9 mouse cellular contexts compared by ENCODE assay signal in genomic region chr15:100686989-100687388, GRCm38 (mm10). TPM values are rescaled to one million over a fixed set of nuclear protein-coding genes. Genes with fewer than 3 reads are reported as not detected.
A peak's percentile ranks its signal among the peaks of the same experiment; 100 is the strongest.
DNase-seq lines count a peak whose midpoint lies in the region; ATAC-seq and TF ChIP-seq lines count a peak whose summit lies in the region.
"Had no signal": no experiment of that assay in that cellular context is flagged by ENCODE, and none has a peak within 500 bp of the region (broad histone marks: within the 10 kb centered on the region; RNA-seq: fewer than 3 reads in every experiment).

No protein-coding gene starts in this region.

- peaks cover 10% of the 10 kb centered on the region for H3K9me3 ChIP-seq in forebrain, embryonic 15.5 days
- peaks cover 10% of the 10 kb centered on the region for H3K9me3 ChIP-seq in hindbrain, embryonic 14.5 days (ENCODE audit: control insufficient read depth, low read length)
- H3K9me3 ChIP-seq: limb, embryonic 15.5 days had no signal

- peak overlapping the region; percentile 10; the same call in 1 of the 2 replicates for H3K27ac ChIP-seq in thymus, adult 2 months (ENCODE audit: control insufficient read depth, insufficient read depth, low read length)
- H3K27ac ChIP-seq in forebrain, embryonic 15.5 days (replicated peaks): no peak overlapping the region
- no peak overlapping the region for H3K27ac ChIP-seq in hindbrain, embryonic 14.5 days
- H3K27ac ChIP-seq: limb, embryonic 15.5 days had no signal

- H3K4me3 ChIP-seq in thymus, adult 2 months (ENCODE audit: control insufficient read depth, insufficient read depth, low read length): no peak overlapping the region
- H3K4me3 ChIP-seq in forebrain, embryonic 15.5 days: no peak overlapping the region
- H3K4me3 ChIP-seq in hindbrain, embryonic 14.5 days (replicated peaks; ENCODE audit: low read length): no peak overlapping the region
- H3K4me3 ChIP-seq: limb, embryonic 15.5 days had no signal

- WGBS in thymus, adult 2 months: 4% methylated on average over 12 of the region's 12 CpGs
- WGBS in forebrain, embryonic 15.5 days: 58% methylated on average over 12 of the region's 12 CpGs
- WGBS in hindbrain, embryonic 14.5 days: 59% methylated on average over 12 of the region's 12 CpGs

- H3K4me2 ChIP-seq in forebrain, embryonic 15.5 days (replicated peaks): no peak overlapping the region
- H3K4me2 ChIP-seq in hindbrain, embryonic 14.5 days (replicated peaks): no peak overlapping the region
- H3K4me2 ChIP-seq: limb, embryonic 15.5 days had no signal

- no peaks in the 10 kb centered on the region for H3K27me3 ChIP-seq in thymus, adult 2 months (ENCODE audit: control insufficient read depth, insufficient read depth, low read length)
- H3K27me3 ChIP-seq in forebrain, embryonic 15.5 days: no peaks in the 10 kb centered on the region
- H3K27me3 ChIP-seq in hindbrain, embryonic 14.5 days (ENCODE audit: control insufficient read depth, insufficient read depth, low read length): no peaks in the 10 kb centered on the region

- DNase-seq in thymus, adult 2 months: no peak
- DNase-seq in thymus, postnatal 10 days (ENCODE audit: low spot score in 2 of 2): no peak
- peak; percentile 71 for DNase-seq in brain, adult 2 months (ENCODE audit: low read depth, low spot score)
- DNase-seq in urinary bladder, postnatal 36 days (ENCODE audit: low spot score in 2 of 2): peak; percentile 37 to 50
- no peak for DNase-seq in hindbrain, embryonic 14.5 days (ENCODE audit: low spot score)
- DNase-seq in yolk sac, embryonic 10.5 days (ENCODE audit: low spot score): no peak

- ATAC-seq in megakaryocyte, adult 5-6 weeks (ENCODE audit: poor library complexity, severe bottlenecking): peak; percentile 83
- no peak for ATAC-seq in forebrain, embryonic 15.5 days (replicated peaks)
- ATAC-seq in hindbrain, embryonic 14.5 days (ENCODE audit: low FRiP score): no peak

- no peak for TF ChIP-seq POLR2A in thymus, adult 2 months (IDR thresholded peaks at IDR 0.05; ENCODE audit: control insufficient read depth, extremely low read depth, insufficient read depth, low read length, poor library complexity)

- H3K9ac ChIP-seq in forebrain, embryonic 15.5 days (replicated peaks): no peak overlapping the region
- no peak overlapping the region for H3K9ac ChIP-seq in hindbrain, embryonic 14.5 days
- H3K9ac ChIP-seq: limb, embryonic 15.5 days had no signal

- no peaks in the 10 kb centered on the region for H3K36me3 ChIP-seq in thymus, adult 2 months (ENCODE audit: control insufficient read depth, insufficient read depth, low read length)
- no peaks in the 10 kb centered on the region for H3K36me3 ChIP-seq in forebrain, embryonic 15.5 days
- no peaks in the 10 kb centered on the region for H3K36me3 ChIP-seq in hindbrain, embryonic 14.5 days (replicated peaks; ENCODE audit: control insufficient read depth, insufficient read depth)
- H3K36me3 ChIP-seq: limb, embryonic 15.5 days had no signal

- no peak for TF ChIP-seq CTCF in thymus, adult 2 months (IDR thresholded peaks at IDR 0.05; ENCODE audit: borderline replicate concordance, control insufficient read depth, extremely low read depth, insufficient read depth, low read length, poor library complexity)

- peaks cover 12% of the 10 kb centered on the region for H3K4me1 ChIP-seq in thymus, adult 2 months (replicated peaks; ENCODE audit: control insufficient read depth, insufficient read depth, low read length)
- no peaks in the 10 kb centered on the region for H3K4me1 ChIP-seq in forebrain, embryonic 15.5 days
- no peaks in the 10 kb centered on the region for H3K4me1 ChIP-seq in hindbrain, embryonic 14.5 days (replicated peaks; ENCODE audit: control insufficient read depth, insufficient read depth, low read length)

RNA-seq across cellular contexts. Expression of gene Cela1, which starts 0.7 kb away (rescaled TPM):
- 10.4 and 11.7 TPM in 2 replicates for polyA plus RNA-seq in thymus, adult 2 months (2012; rRNA removed)
- total RNA-seq in megakaryocyte, adult 5-6 weeks (2015): 3.5 and 6.2 TPM in 2 replicates
- 1.8 and 4.2 TPM in 2 replicates for total RNA-seq in megakaryocyte, adult 5-6 weeks (2017)
- 0.43 and 0.97 TPM in 2 replicates for polyA plus RNA-seq in forebrain, embryonic 15.5 days (2015; fragmentation: Nextera tagmentation; extraction: Ambion mirVana)
- 1.0 and 1.4 TPM in 2 replicates for polyA plus RNA-seq in hindbrain, embryonic 14.5 days (2014; fragmentation: Nextera tagmentation; extraction: Ambion mirVana)

RNA-seq across cellular contexts. Expression of gene Bin2, which starts 17.6 kb away (rescaled TPM):
- 114 and 131 TPM in 2 replicates for polyA plus RNA-seq in thymus, adult 2 months (2012; rRNA removed)
- total RNA-seq in megakaryocyte, adult 5-6 weeks (2015): 309 and 324 TPM in 2 replicates
- 275 and 304 TPM in 2 replicates for total RNA-seq in megakaryocyte, adult 5-6 weeks (2017)
- 1.2 and 2.0 TPM in 2 replicates for polyA plus RNA-seq in forebrain, embryonic 15.5 days (2015; fragmentation: Nextera tagmentation; extraction: Ambion mirVana)
- 1.1 and 2.2 TPM in 2 replicates for polyA plus RNA-seq in hindbrain, embryonic 14.5 days (2014; fragmentation: Nextera tagmentation; extraction: Ambion mirVana)

RNA-seq across cellular contexts. Expression of gene Galnt6, which starts 42.2 kb away (rescaled TPM):
- polyA plus RNA-seq in thymus, adult 2 months (2012; rRNA removed): 34.7 and 39.4 TPM in 2 replicates
- total RNA-seq in megakaryocyte, adult 5-6 weeks (2015): 3.6 and 4.2 TPM in 2 replicates
- 9.6 and 11.4 TPM in 2 replicates for total RNA-seq in megakaryocyte, adult 5-6 weeks (2017)
- polyA plus RNA-seq in forebrain, embryonic 15.5 days (2015; fragmentation: Nextera tagmentation; extraction: Ambion mirVana): 0.13 and 0.27 TPM in 2 replicates
- 0.16 TPM in 2 replicates for polyA plus RNA-seq in hindbrain, embryonic 14.5 days (2014; fragmentation: Nextera tagmentation; extraction: Ambion mirVana)

RNA-seq across cellular contexts. Expression of gene Smagp, which starts 50.2 kb away (rescaled TPM):
- polyA plus RNA-seq in thymus, adult 2 months (2012; rRNA removed): 11.0 and 11.7 TPM in 2 replicates
- 1.1 and 3.2 TPM in 2 replicates for total RNA-seq in megakaryocyte, adult 5-6 weeks (2015)
- total RNA-seq in megakaryocyte, adult 5-6 weeks (2017): 0.51 and 4.5 TPM in 2 replicates
- 1.8 and 2.5 TPM in 2 replicates for polyA plus RNA-seq in forebrain, embryonic 15.5 days (2015; fragmentation: Nextera tagmentation; extraction: Ambion mirVana)
- polyA plus RNA-seq in hindbrain, embryonic 14.5 days (2014; fragmentation: Nextera tagmentation; extraction: Ambion mirVana): 3.0 and 5.0 TPM in 2 replicates

Comparison
In these comparisons a context has a peak if more than half of its experiments do, and no peak if none do; other contexts are left out.
1. DNase-seq: peak in brain, adult 2 months (single experiment) and urinary bladder, postnatal 36 days (2 of 2); none in thymus, adult 2 months (single experiment), thymus, postnatal 10 days (0 of 2), hindbrain, embryonic 14.5 days (single experiment) and yolk sac, embryonic 10.5 days (single experiment).
2. RNA of gene Bin2, which starts 17.6 kb away (polyA plus RNA-seq): 114 to 131 TPM in thymus, adult 2 months; 1.1 to 2.2 TPM in hindbrain, embryonic 14.5 days and 1.2 to 2.0 TPM in forebrain, embryonic 15.5 days; every median in the first group is over 10 times any median in the second.
3. RNA of gene Galnt6, which starts 42.2 kb away (polyA plus RNA-seq): 34.7 to 39.4 TPM in thymus, adult 2 months; 0.13 to 0.27 TPM in forebrain, embryonic 15.5 days and 0.16 TPM in hindbrain, embryonic 14.5 days; every median in the first group is over 10 times any median in the second.